Mouse (Mus musculus): ENCODE data around the gene Nt5dc3.

DNA sequence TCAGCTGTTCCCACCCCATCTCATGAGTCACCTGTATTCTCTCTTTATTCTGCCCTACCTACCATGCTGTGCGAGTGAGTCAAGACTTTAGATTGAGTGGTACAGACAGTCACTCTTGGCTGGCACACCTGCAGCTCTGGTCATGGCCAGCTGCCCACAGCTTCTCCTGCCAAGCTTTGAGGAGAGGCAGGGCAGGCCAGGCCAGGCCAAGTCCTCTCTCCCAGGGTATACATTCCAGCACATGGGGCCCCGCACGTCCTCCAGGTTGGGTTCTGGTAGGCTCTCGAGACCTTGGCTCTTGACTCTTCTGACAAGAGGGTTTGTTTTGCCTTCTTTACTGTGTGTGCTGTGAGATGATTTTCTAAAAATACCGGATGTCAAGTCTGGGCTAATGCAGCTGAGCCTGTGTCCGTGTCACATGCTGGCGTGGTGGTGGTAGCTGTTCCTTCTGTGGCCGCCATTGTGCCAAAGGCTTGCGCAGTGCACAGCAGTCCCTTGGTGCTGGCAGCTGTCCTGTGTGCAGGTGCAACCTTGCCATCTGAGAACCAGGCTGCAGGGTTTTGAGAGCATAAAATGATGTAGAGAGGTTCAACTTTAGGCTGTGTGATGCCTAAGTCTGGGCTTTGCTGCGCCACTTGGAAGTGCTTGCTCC lies 47.2 kb downstream of the Nt5dc3 start:
- TF ChIP-seq POLR2A (IDR thresholded peaks at IDR 0.05; ENCODE audit: extremely low read depth, insufficient read depth, low read length) (no peak), CTCF (IDR thresholded peaks at IDR 0.05; ENCODE audit: low read depth, low read length) (no peak)

Data from liver, adult 2 months (tissue).